Mouse (Mus musculus) forebrain, embryonic 13.5 days (tissue): ENCODE measurements around the gene Rap1gap. TPM values are rescaled to one million over a fixed set of nuclear protein-coding genes. Genes with fewer than 3 reads are reported as not detected.

Experiments
- ATAC-seq: fragments of 200-750 bp; cut with Nextera tagmentation; 2 replicates; pipeline ENCODE4 v1.8.0; 2017
- H3K27ac ChIP-seq: fragments of 300-500 bp; sonication (generic); 2 replicates; pipeline ENCODE4 v1.5.1; 2015; ENCODE audit warnings: inconsistent platforms, mild to moderate bottlenecking, moderate library complexity
- H3K27me3 ChIP-seq: fragments of 300-500 bp; sonication (generic); 2 replicates; pipeline ENCODE4 v1.6.1; 2015; ENCODE audit warnings: mild to moderate bottlenecking, inconsistent platforms
- H3K36me3 ChIP-seq: fragments of 300-500 bp; sonication (generic); 2 replicates; pipeline ENCODE4 v1.6.1; 2015; ENCODE audit warnings: mild to moderate bottlenecking, inconsistent platforms; ENCODE audit not compliant: poor library complexity, severe bottlenecking
- H3K4me1 ChIP-seq: fragments of 300-500 bp; sonication (generic); 2 replicates; pipeline ENCODE4 v1.6.1; 2015; ENCODE audit warnings: inconsistent platforms
- H3K4me2 ChIP-seq: fragments of 300-500 bp; sonication (generic); 2 replicates; pipeline ENCODE4 v1.6.1; 2015; ENCODE audit warnings: inconsistent platforms, mild to moderate bottlenecking, moderate library complexity
- H3K4me3 ChIP-seq: fragments of 300-500 bp; sonication (generic); 2 replicates; pipeline ENCODE4 v1.5.1; 2015; ENCODE audit warnings: mild to moderate bottlenecking, inconsistent platforms
- H3K9ac ChIP-seq: fragments of 300-500 bp; sonication (generic); 2 replicates; pipeline ENCODE4 v1.6.1; 2015; ENCODE audit warnings: mild to moderate bottlenecking, inconsistent platforms
- H3K9me3 ChIP-seq: fragments of 300-500 bp; sonication (generic); replicated peaks from 2 replicates; pipeline ENCODE4 v1.6.1; 2016; ENCODE audit warnings: inconsistent platforms
- WGBS: fragments of 180-500 bp; shearing (Covaris S2); methylation state at CpG from one replicate; pipeline ENCODE4 v1.1.7; 2015; 5-methylcytosine and 5-hydroxymethylcytosine counted together
- polyA plus RNA-seq: library from polyadenylated mRNA; unstranded; fragments of >200 nt; fragmentation: Nextera tagmentation; extraction: Ambion mirVana; gene quantifications from 2 replicates; pipeline ENCODE4 v1.2.1, GENCODE M21; 2015

Rap1gap gene
- polyA plus RNA-seq, 1 experiment from 2014 or later, result 11.8 TPM

DNA sequence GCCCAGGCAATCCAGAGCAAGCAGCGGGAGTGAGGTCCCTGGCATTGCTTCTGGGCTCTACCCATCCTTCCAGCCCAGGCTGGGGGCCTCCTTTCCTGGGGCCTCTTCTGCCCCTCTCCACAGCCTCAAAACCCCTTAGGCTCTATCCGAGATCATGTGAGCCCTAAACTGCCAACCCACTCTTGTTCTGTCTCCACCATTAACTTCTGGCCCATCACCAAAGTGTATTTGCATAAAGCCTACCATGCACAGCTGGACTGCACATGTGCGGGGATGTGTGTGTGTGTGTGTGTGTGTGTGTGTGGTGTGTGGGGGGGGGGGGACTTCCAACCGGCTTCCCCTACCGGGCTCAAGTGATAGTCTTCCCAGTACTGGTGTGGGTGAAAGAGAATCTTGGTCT lies 109.5 kb downstream of the Rap1gap start:
- Histone ChIP-seq H3K4me3 (no peak overlapping the region), H3K9ac (no peak overlapping the region), H3K36me3 (no peaks in the 10 kb centered on the region), H3K4me2 (no peak overlapping the region), H3K27me3 (no peaks in the 10 kb centered on the region), H3K27ac (no peak overlapping the region), H3K4me1 (peaks cover 12% of the 10 kb centered on the region), H3K9me3 (no peaks in the 10 kb centered on the region)
- ATAC-seq, result no peak
- 65% methylated on average over 5 of the region's 5 CpGs for WGBS

GRCm38 (mm10) chr4:137774505-137774904 lies 110.0 kb downstream of the Rap1gap start:
- no peaks in the 10 kb centered on the region for H3K27me3 ChIP-seq
- H3K36me3 ChIP-seq, result no peaks in the 10 kb centered on the region
- H3K9ac ChIP-seq, result no peak overlapping the region
- no peak overlapping the region for H3K4me3 ChIP-seq
- no peak overlapping the region for H3K4me2 ChIP-seq
- peaks cover 12% of the 10 kb centered on the region for H3K4me1 ChIP-seq
- no peaks in the 10 kb centered on the region for H3K9me3 ChIP-seq
- WGBS, result 88% methylated on average over 6 of the region's 6 CpGs
- H3K27ac ChIP-seq, result no peak overlapping the region
- ATAC-seq, result no peak

DNA sequence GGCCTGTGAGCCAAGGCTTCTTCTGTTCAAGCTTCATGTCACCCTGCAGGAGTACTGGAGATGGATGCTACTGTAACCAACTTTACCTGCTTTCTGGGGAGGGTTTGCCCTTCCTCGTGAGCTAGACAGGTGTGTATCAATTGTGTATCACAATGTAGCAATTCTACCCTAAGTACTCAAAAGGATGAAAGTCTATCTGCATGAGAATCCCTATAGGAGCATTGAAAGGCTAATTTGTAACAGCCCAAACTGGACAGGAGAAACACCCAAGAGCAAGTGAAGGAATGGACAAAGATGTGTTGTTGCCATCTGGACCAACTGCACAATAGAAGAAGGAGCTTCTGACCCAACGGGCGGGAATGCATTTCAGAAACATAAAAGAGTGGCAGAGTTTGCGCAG lies 113.3 kb downstream of the Rap1gap start:
- H3K9me3 ChIP-seq, result no peaks in the 10 kb centered on the region
- 82% methylated on average over 4 of the region's 4 CpGs for WGBS
- H3K4me2 ChIP-seq, result no peak overlapping the region
- H3K27ac ChIP-seq, result no peak overlapping the region
- no peak overlapping the region for H3K9ac ChIP-seq
- no peak for ATAC-seq
- no peak overlapping the region for H3K4me3 ChIP-seq
- H3K27me3 ChIP-seq, result no peaks in the 10 kb centered on the region
- peaks cover 12% of the 10 kb centered on the region for H3K4me1 ChIP-seq
- H3K36me3 ChIP-seq, result no peaks in the 10 kb centered on the region

DNA sequence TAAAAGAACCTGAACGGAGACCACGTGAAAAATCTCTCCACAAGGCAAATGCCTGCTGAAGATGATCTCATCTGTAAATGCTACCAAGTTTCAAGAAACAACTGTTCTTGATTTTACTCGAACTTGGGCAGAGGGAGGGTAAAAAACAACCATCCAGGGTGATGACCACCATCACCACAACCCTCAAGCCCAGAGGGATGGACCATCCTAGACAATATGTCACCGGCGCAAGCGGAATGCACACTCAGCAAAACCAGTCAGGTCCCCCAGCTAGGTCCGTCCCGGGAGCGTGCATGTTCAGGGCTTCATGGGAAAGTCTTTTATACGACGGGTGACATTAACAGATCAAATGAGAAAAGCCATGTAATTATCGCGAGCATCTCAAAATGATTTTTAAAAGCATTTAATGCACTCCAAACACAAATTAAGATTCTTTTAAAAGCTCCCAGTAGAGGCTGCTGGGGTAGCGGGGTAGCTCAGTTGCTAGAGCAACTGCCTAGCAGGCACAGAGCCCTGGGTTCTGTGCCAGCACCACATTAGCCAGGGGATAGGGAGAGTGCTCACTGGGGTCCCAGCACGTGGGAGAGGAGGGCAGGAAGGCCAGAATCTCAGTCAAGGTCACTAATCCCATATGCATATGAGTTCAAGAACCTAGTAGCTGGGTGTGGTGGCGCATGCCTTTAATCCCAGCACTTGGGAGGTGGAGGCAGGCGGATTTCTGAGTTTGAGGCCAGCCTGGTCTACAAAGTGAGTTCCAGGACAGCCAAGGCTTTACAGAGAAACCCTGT lies 114.1 kb downstream of the Rap1gap start:
- no peak overlapping the region for H3K27ac ChIP-seq
- peaks cover 10% of the 10 kb centered on the region for H3K4me1 ChIP-seq
- no peak for ATAC-seq
- 79% methylated on average over 17 of the region's 17 CpGs for WGBS
- H3K27me3 ChIP-seq, result no peaks in the 10 kb centered on the region
- H3K9me3 ChIP-seq, result no peaks in the 10 kb centered on the region
- no peak overlapping the region for H3K4me3 ChIP-seq
- no peak overlapping the region for H3K9ac ChIP-seq
- no peaks in the 10 kb centered on the region for H3K36me3 ChIP-seq
- H3K4me2 ChIP-seq, result no peak overlapping the region

Other genes starting within 250 kb of the Rap1gap start
- not detected in 2 replicates for gene Cela3b, start 234.2 kb upstream of the Rap1gap start, polyA plus RNA-seq
- not detected in 2 replicates for gene 1700013G24Rik, start 211.4 kb upstream of the Rap1gap start, polyA plus RNA-seq
- 4.8 and 6.5 TPM in 2 replicates for gene Hspg2, start 196.0 kb upstream of the Rap1gap start, polyA plus RNA-seq
- not detected in 2 replicates for gene Ldlrad2, start 90.2 kb upstream of the Rap1gap start, polyA plus RNA-seq
- 69.9 and 76.8 TPM in 2 replicates for gene Usp48, start 71.0 kb upstream of the Rap1gap start, polyA plus RNA-seq
- 10.5 and 11.2 TPM in 2 replicates for gene Alpl, start 131.7 kb downstream of the Rap1gap start, polyA plus RNA-seq
- 10.8 and 12.9 TPM in 2 replicates for gene Ece1, start 197.5 kb downstream of the Rap1gap start, polyA plus RNA-seq